Mouse (Mus musculus) cerebellum, adult 2 months (tissue): Measurements from ENCODE around the gene Dnajb4.

Experiments
- CTCF ChIP-seq: fragments of 200-500 bp; IDR thresholded peaks from 2 replicates; pipeline ENCODE4 v1.5.1; 2011; ENCODE audit warnings: low read depth, mild to moderate bottlenecking, control low read depth, low read length, moderate library complexity, borderline replicate concordance; ENCODE audit not compliant: insufficient read depth
- POLR2A ChIP-seq: fragments of 200-500 bp; IDR thresholded peaks from 2 replicates; pipeline ENCODE4 v1.6.1; 2011; ENCODE audit warnings: low read length, control low read depth, borderline replicate concordance; ENCODE audit not compliant: insufficient read depth

- TF ChIP-seq CTCF: no peak
- TF ChIP-seq POLR2A: no peak
Measured at GRCm38 (mm10) chr3:152180624-152181023, 29.5 kb downstream of the Dnajb4 start.
